Mouse (Mus musculus) right cerebral cortex, adult 2 months (tissue): ENCODE results near the gene Mcoln2.
"Not testable (repeated sequence)": the region's sequence is repeated elsewhere in the genome, so short reads cannot be mapped to it uniquely, and the experiment has no call there.

Source experiments
- DNase-seq, 2 experiments: peaks; one replicate each; pipeline ENCODE4 v3.0.0; 2021 to 2022; ENCODE audit warnings: low spot score in 2 of 2

Gene Mcoln2

GRCm38 (mm10) chr3:146184992-146185657 is 35.5 kb downstream of the Mcoln2 start:
- DNase-seq, result peak; percentile 78 to 80

GRCm38 (mm10) chr3:146186033-146186432 is 36.4 kb downstream of the Mcoln2 start:
- no peak for DNase-seq

- no peak for DNase-seq
Observed at GRCm38 (mm10) chr3:146189933-146190332, 40.3 kb downstream of the Mcoln2 start.

- no peak for DNase-seq
Observed at GRCm38 (mm10) chr3:146192507-146192906, 42.9 kb downstream of the Mcoln2 start.

- no peak for DNase-seq
Observed at GRCm38 (mm10) chr3:146195153-146195552, 45.5 kb downstream of the Mcoln2 start.

- DNase-seq, result no peak
Observed at GRCm38 (mm10) chr3:146196301-146196700, 46.7 kb downstream of the Mcoln2 start.

- no peak for DNase-seq
Observed at GRCm38 (mm10) chr3:146196780-146197743, 47.4 kb downstream of the Mcoln2 start.

- DNase-seq, result no peak
Observed at GRCm38 (mm10) chr3:146197785-146198184, 48.2 kb downstream of the Mcoln2 start.

- no peak for DNase-seq
Observed at GRCm38 (mm10) chr3:146198803-146199481, 49.3 kb downstream of the Mcoln2 start.

- DNase-seq, result no peak
Observed at GRCm38 (mm10) chr3:146199486-146199885, 49.9 kb downstream of the Mcoln2 start.

- DNase-seq, result no peak
Observed at GRCm38 (mm10) chr3:146204375-146204774, 54.7 kb downstream of the Mcoln2 start.

GRCm38 (mm10) chr3:146205305-146205704 is 55.7 kb downstream of the Mcoln2 start:
- DNase-seq, result no peak

- DNase-seq, result no peak
Observed at GRCm38 (mm10) chr3:146206635-146207034, 57.0 kb downstream of the Mcoln2 start.

- no peak for DNase-seq
Observed at GRCm38 (mm10) chr3:146207440-146207839, 57.8 kb downstream of the Mcoln2 start.

- DNase-seq, result not testable (repeated sequence)
Observed at GRCm38 (mm10) chr3:146209759-146210158, 60.1 kb downstream of the Mcoln2 start.

- no peak for DNase-seq
Observed at GRCm38 (mm10) chr3:146211141-146211747, 61.6 kb downstream of the Mcoln2 start.

- DNase-seq, result no peak
Observed at GRCm38 (mm10) chr3:146211964-146212363, 62.3 kb downstream of the Mcoln2 start.

GRCm38 (mm10) chr3:146213336-146213735 is 63.7 kb downstream of the Mcoln2 start:
- no peak for DNase-seq

GRCm38 (mm10) chr3:146216561-146216960 is 66.9 kb downstream of the Mcoln2 start:
- no peak for DNase-seq

- DNase-seq, result peak; percentile 12 to 20
Observed at GRCm38 (mm10) chr3:146220776-146221486, 71.3 kb downstream of the Mcoln2 start, which contains the start of gene Lpar3. Lpar3 (plus strand) TSS chr3:146220963.

GRCm38 (mm10) chr3:146224271-146224670 is 74.6 kb downstream of the Mcoln2 start:
- DNase-seq, result no peak
